Mouse (Mus musculus): ENCODE data around the gene Mknk1.

- TF ChIP-seq CTCF (IDR thresholded peaks at IDR 0.05; ENCODE audit: borderline replicate concordance, insufficient read depth, low read length) (no peak), POLR2A (IDR thresholded peaks at IDR 0.05; ENCODE audit: low read depth, low read length) (no peak)
These were observed 9.1 kb downstream of the Mknk1 start for GRCm38 (mm10) chr4:115848083-115848482.
